Mouse (Mus musculus): ENCODE results near the gene Tra2a. TPM values are rescaled to one million over a fixed set of nuclear protein-coding genes. Genes with fewer than 3 reads are reported as not detected.
A peak's percentile ranks its signal among the peaks of the same experiment; 100 is the strongest.
"Not testable (repeated sequence)": the region's sequence is repeated elsewhere in the genome, so short reads cannot be mapped to it uniquely, and the experiment has no call there.

The Tra2a gene
- polyA plus RNA-seq, 1 experiment = 15.8 TPM

GRCm38 (mm10) chr6:49272863-49273262 is 9.0 kb upstream of the Tra2a start:
- 89% methylated on average over 2 of the region's 2 CpGs for whole genome bisulfite sequencing
- Histone ChIP-seq H3K27me3 (ENCODE audit: control insufficient read depth, insufficient read depth, low read length) (no peaks in the 10 kb centered on the region), H3K4me1 (ENCODE audit: control insufficient read depth, insufficient read depth, insufficient read length, low read length) (no peaks in the 10 kb centered on the region), H3K4me3 (ENCODE audit: low read depth, low read length) (no peak overlapping the region), H3K36me3 (ENCODE audit: control insufficient read depth, insufficient read depth, low read length) (no peaks in the 10 kb centered on the region), H3K27ac (ENCODE audit: insufficient read depth, low read depth, low read length) (no peak overlapping the region)
- TF ChIP-seq POLR2A (IDR thresholded peaks at IDR 0.05; ENCODE audit: low read depth, low read length) (no peak), CTCF (IDR thresholded peaks at IDR 0.05; ENCODE audit: extremely low read depth, insufficient read length, insufficient replicate concordance, low read depth, low read length) (no peak)

GRCm38 (mm10) chr6:49271815-49272214 is 8.0 kb upstream of the Tra2a start:
- WGBS = 81% methylated on average over 6 of the region's 6 CpGs
- Histone ChIP-seq H3K36me3 (ENCODE audit: control insufficient read depth, insufficient read depth, low read length) (no peaks in the 10 kb centered on the region), H3K27ac (ENCODE audit: insufficient read depth, low read depth, low read length) (no peak overlapping the region), H3K27me3 (ENCODE audit: control insufficient read depth, insufficient read depth, low read length) (no peaks in the 10 kb centered on the region), H3K4me1 (ENCODE audit: control insufficient read depth, insufficient read depth, insufficient read length, low read length) (0 out of 2 replicates have a peak, but pooled peaks cover 2% of the 10 kb centered on the region), H3K4me3 (ENCODE audit: low read depth, low read length) (no peak overlapping the region)
- no peak for TF ChIP-seq POLR2A (IDR thresholded peaks at IDR 0.05; ENCODE audit: low read depth, low read length)
- TF ChIP-seq CTCF (IDR thresholded peaks at IDR 0.05; ENCODE audit: extremely low read depth, insufficient read length, insufficient replicate concordance, low read depth, low read length) = no peak

- Histone ChIP-seq H3K27me3 (ENCODE audit: control insufficient read depth, insufficient read depth, low read length) (no peaks in the 10 kb centered on the region), H3K27ac (ENCODE audit: insufficient read depth, low read depth, low read length) (no peak overlapping the region), H3K4me3 (ENCODE audit: low read depth, low read length) (no peak overlapping the region), H3K36me3 (ENCODE audit: control insufficient read depth, insufficient read depth, low read length) (no peaks in the 10 kb centered on the region), H3K4me1 (ENCODE audit: control insufficient read depth, insufficient read depth, insufficient read length, low read length) (0 out of 2 replicates have a peak, but pooled peaks cover 2% of the 10 kb centered on the region)
- 50% methylated on average over 11 of the region's 11 CpGs for WGBS
- TF ChIP-seq CTCF (IDR thresholded peaks at IDR 0.05; ENCODE audit: extremely low read depth, insufficient read length, insufficient replicate concordance, low read depth, low read length) (no peak), POLR2A (IDR thresholded peaks at IDR 0.05; ENCODE audit: low read depth, low read length) (no peak)
Measured at GRCm38 (mm10) chr6:49269923-49270322, 6.1 kb upstream of the Tra2a start.

GRCm38 (mm10) chr6:49269200-49269599 is 5.4 kb upstream of the Tra2a start:
- 19% methylated on average over 5 of the region's 5 CpGs for WGBS
- TF ChIP-seq POLR2A (IDR thresholded peaks at IDR 0.05; ENCODE audit: low read depth, low read length) (no peak), CTCF (IDR thresholded peaks at IDR 0.05; ENCODE audit: extremely low read depth, insufficient read length, insufficient replicate concordance, low read depth, low read length) (peak; percentile 81; the same call in 1 of the 2 replicates)
- no peaks in the 10 kb centered on the region for H3K36me3 ChIP-seq (ENCODE audit: control insufficient read depth, insufficient read depth, low read length)

GRCm38 (mm10) chr6:49267686-49268085 is 3.9 kb upstream of the Tra2a start:
- no peaks in the 10 kb centered on the region for H3K36me3 ChIP-seq (ENCODE audit: control insufficient read depth, insufficient read depth, low read length)
- no peaks in the 10 kb centered on the region for H3K27me3 ChIP-seq (ENCODE audit: control insufficient read depth, insufficient read depth, low read length)
- no peak overlapping the region for H3K4me3 ChIP-seq (ENCODE audit: low read depth, low read length)
- no peak overlapping the region for H3K27ac ChIP-seq (ENCODE audit: insufficient read depth, low read depth, low read length)
- H3K4me1 ChIP-seq (ENCODE audit: control insufficient read depth, insufficient read depth, insufficient read length, low read length) = 0 out of 2 replicates have a peak, but pooled peaks cover 2% of the 10 kb centered on the region
- no peak for TF ChIP-seq CTCF (IDR thresholded peaks at IDR 0.05; ENCODE audit: extremely low read depth, insufficient read length, insufficient replicate concordance, low read depth, low read length)
- no peak for TF ChIP-seq POLR2A (IDR thresholded peaks at IDR 0.05; ENCODE audit: low read depth, low read length)
- 18% methylated on average over 4 of the region's 4 CpGs for WGBS

More at GRCm38 (mm10) chr6:49269200-49269599, 5.4 kb upstream of the Tra2a start:
- no peaks in the 10 kb centered on the region for H3K27me3 ChIP-seq (ENCODE audit: control insufficient read depth, insufficient read depth, low read length)
- no peak overlapping the region for H3K27ac ChIP-seq (ENCODE audit: insufficient read depth, low read depth, low read length)
- H3K4me3 ChIP-seq (ENCODE audit: low read depth, low read length) = no peak overlapping the region
- H3K4me1 ChIP-seq (ENCODE audit: control insufficient read depth, insufficient read depth, insufficient read length, low read length) = 0 out of 2 replicates have a peak, but pooled peaks cover 2% of the 10 kb centered on the region

- H3K27ac ChIP-seq (ENCODE audit: insufficient read depth, low read depth, low read length); H3K4me1 ChIP-seq (ENCODE audit: control insufficient read depth, insufficient read depth, insufficient read length, low read length); H3K27me3 ChIP-seq (ENCODE audit: control insufficient read depth, insufficient read depth, low read length); H3K36me3 ChIP-seq (ENCODE audit: control insufficient read depth, insufficient read depth, low read length); H3K4me3 ChIP-seq (ENCODE audit: low read depth, low read length): not testable (repeated sequence)
- WGBS = 94% methylated on average over 1 of the region's 1 CpGs
Measured at GRCm38 (mm10) chr6:49265207-49265606, 1.4 kb upstream of the Tra2a start.

- not testable (repeated sequence) for H3K4me1 ChIP-seq (ENCODE audit: control insufficient read depth, insufficient read depth, insufficient read length, low read length); H3K27me3 ChIP-seq (ENCODE audit: control insufficient read depth, insufficient read depth, low read length); H3K4me3 ChIP-seq (ENCODE audit: low read depth, low read length); H3K36me3 ChIP-seq (ENCODE audit: control insufficient read depth, insufficient read depth, low read length); H3K27ac ChIP-seq (ENCODE audit: insufficient read depth, low read depth, low read length)
- WGBS = 76% methylated on average over 7 of the region's 7 CpGs
Measured at GRCm38 (mm10) chr6:49264446-49264845, 613 bp upstream of the Tra2a start.
